Mouse (Mus musculus) MEL (cell line): Measurements from ENCODE around the gene Prr11.
A peak's percentile ranks its signal among the peaks of the same experiment; 100 is the strongest.

ENCODE experiments used
- CTCF ChIP-seq, 3 experiments: IDR thresholded peaks in 2 of 3; conservative IDR thresholded peaks in 1 of 3; 2 replicates each; pipeline ENCODE4 v1.5.1; 2011 to 2012; ENCODE audit warnings: low read length in 3 of 3, low read depth in 2 of 3, mild to moderate bottlenecking in 2 of 3, improper control_type of control experiment in 1 of 3, inconsistent platforms in 1 of 3, mixed read lengths in 1 of 3, moderate library complexity in 1 of 3; ENCODE audit not compliant: control insufficient read depth in 1 of 3, insufficient read depth in 1 of 3, poor library complexity in 1 of 3, severe bottlenecking in 1 of 3
- ETS1 ChIP-seq: IDR thresholded peaks from 2 replicates; pipeline ENCODE4 v1.6.1; 2012; ENCODE audit warnings: low read depth, mild to moderate bottlenecking, inconsistent platforms, low read length, improper control_type of control experiment, moderate library complexity
- HCFC1 ChIP-seq: IDR thresholded peaks from 2 replicates; pipeline ENCODE4 v1.6.1; 2012; ENCODE audit warnings: low read depth, mild to moderate bottlenecking, inconsistent platforms, low read length, improper control_type of control experiment, moderate library complexity
- JUND ChIP-seq: IDR thresholded peaks from 2 replicates; pipeline ENCODE4 v1.6.1; 2011; ENCODE audit warnings: low read depth, mild to moderate bottlenecking, improper control_type of control experiment, low read length
- MAFK ChIP-seq: IDR thresholded peaks from 2 replicates; pipeline ENCODE4 v1.6.1; 2011; ENCODE audit warnings: low read depth, mild to moderate bottlenecking, low read length, improper control_type of control experiment, borderline replicate concordance
- MEF2A ChIP-seq: IDR thresholded peaks from 2 replicates; pipeline ENCODE4 v1.6.1; 2014; ENCODE audit warnings: low read depth, mild to moderate bottlenecking, inconsistent platforms, low read length, improper control_type of control experiment; ENCODE audit not compliant: poor library complexity, insufficient replicate concordance, severe bottlenecking; ENCODE audit errors: extremely low read depth
- POLR2A ChIP-seq, 2 experiments: IDR thresholded peaks; 2 replicates each; pipeline ENCODE4 v1.6.1; 2011 to 2012; ENCODE audit warnings: low read length in 2 of 2, mild to moderate bottlenecking in 2 of 2, control low read depth in 1 of 2, improper control_type of control experiment in 1 of 2, low read depth in 1 of 2, moderate library complexity in 1 of 2; ENCODE audit not compliant: control insufficient read depth in 1 of 2, insufficient read depth in 1 of 2, poor library complexity in 1 of 2
- TBP ChIP-seq: IDR thresholded peaks from 2 replicates; pipeline ENCODE4 v1.8.0; 2011; ENCODE audit warnings: low read depth, low read length, improper control_type of control experiment

GRCm38 (mm10) chr11:87110172-87110909 lies 1.8 kb upstream of the Prr11 start:
- TF ChIP-seq ETS1: 0 out of 2 replicates have a peak, but pooled peaks have one; percentile 5
- TF ChIP-seq POLR2A (IDR thresholded peaks at IDR 0.05; ENCODE audit: control insufficient read depth in 1 of 2, insufficient read depth in 1 of 2, low read depth in 1 of 2, low read length in 2 of 2, poor library complexity in 1 of 2): no peak
- no peak for TF ChIP-seq HCFC1
- no peak for TF ChIP-seq JUND
- no peak for TF ChIP-seq MAFK
- no peak for TF ChIP-seq CTCF (IDR thresholded peaks at IDR 0.05 in 2 of 3, conservative IDR thresholded peaks at IDR 0.05 in 1 of 3; ENCODE audit: control insufficient read depth in 1 of 3, insufficient read depth in 1 of 3, low read depth in 2 of 3, low read length in 3 of 3, poor library complexity in 1 of 3, severe bottlenecking in 1 of 3)
- no peak for TF ChIP-seq MEF2A
- TF ChIP-seq TBP: 0 out of 2 replicates have a peak, but pooled peaks have one; percentile 9
